Mouse (Mus musculus) megakaryocyte, embryonic 14.5 days (primary cell): ENCODE measurements around the gene Slc39a12. TPM values are rescaled to one million over a fixed set of nuclear protein-coding genes. Genes with fewer than 3 reads are reported as not detected.

ENCODE experiments used
- H3K27me3 ChIP-seq: replicated peaks from 2 replicates; pipeline ENCODE3; 2012; ENCODE audit warnings: inconsistent platforms
- H3K36me3 ChIP-seq: replicated peaks from 2 replicates; pipeline ENCODE3; 2012; ENCODE audit warnings: low read length, inconsistent platforms, mixed read lengths
- H3K4me1 ChIP-seq: 2 replicates; pipeline ENCODE4 v1.6.1; 2012; ENCODE audit warnings: inconsistent platforms
- H3K4me3 ChIP-seq: replicated peaks from 2 replicates; pipeline ENCODE3; 2012; ENCODE audit warnings: moderate library complexity, mild to moderate bottlenecking, inconsistent platforms
- H3K9me3 ChIP-seq: 2 replicates; pipeline ENCODE4 v1.6.1; 2012; ENCODE audit warnings: inconsistent platforms
- FLI1 ChIP-seq: IDR thresholded peaks from 2 replicates; pipeline ENCODE4 v1.6.1; 2012; ENCODE audit warnings: low read length, inconsistent platforms, mixed read lengths
- GATA1 ChIP-seq: IDR thresholded peaks from 3 replicates; pipeline ENCODE4 v1.6.1; 2012; ENCODE audit warnings: mixed read lengths, low read length, inconsistent platforms, borderline replicate concordance
- polyA plus RNA-seq: library from polyadenylated mRNA; stranded (reverse); fragments of >175 nt; gene quantifications from 2 replicates; pipeline ENCODE4 v1.2.3, GENCODE M21; 2012; ENCODE audit warnings: low replicate concordance; ENCODE audit not compliant: insufficient read depth

Slc39a12 gene
- polyA plus RNA-seq = not detected in 2 replicates

GRCm38 (mm10) chr2:14388162-14388561, at the start of gene Slc39a12:
Gene Slc39a12 (plus strand): TSS chr2:14388316.
- H3K36me3 ChIP-seq = no peaks in the 10 kb centered on the region
- no peak within 1 kb of the TSS for H3K4me3 ChIP-seq
- H3K27me3 ChIP-seq = no peaks in the 10 kb centered on the region
- no peaks in the 10 kb centered on the region for H3K9me3 ChIP-seq
- peaks cover 18% of the 10 kb centered on the region for H3K4me1 ChIP-seq
- no peak for TF ChIP-seq GATA1
- no peak for TF ChIP-seq FLI1

- Histone ChIP-seq H3K4me3 (no peak overlapping the region), H3K27me3 (no peaks in the 10 kb centered on the region), H3K9me3 (peaks cover 25% of the 10 kb centered on the region), H3K36me3 (peaks cover 27% of the 10 kb centered on the region), H3K4me1 (peaks cover 42% of the 10 kb centered on the region)
- TF ChIP-seq FLI1 (no peak), GATA1 (no peak)
Measured at GRCm38 (mm10) chr2:14341652-14342308, 46.3 kb upstream of the Slc39a12 start.

DNA sequence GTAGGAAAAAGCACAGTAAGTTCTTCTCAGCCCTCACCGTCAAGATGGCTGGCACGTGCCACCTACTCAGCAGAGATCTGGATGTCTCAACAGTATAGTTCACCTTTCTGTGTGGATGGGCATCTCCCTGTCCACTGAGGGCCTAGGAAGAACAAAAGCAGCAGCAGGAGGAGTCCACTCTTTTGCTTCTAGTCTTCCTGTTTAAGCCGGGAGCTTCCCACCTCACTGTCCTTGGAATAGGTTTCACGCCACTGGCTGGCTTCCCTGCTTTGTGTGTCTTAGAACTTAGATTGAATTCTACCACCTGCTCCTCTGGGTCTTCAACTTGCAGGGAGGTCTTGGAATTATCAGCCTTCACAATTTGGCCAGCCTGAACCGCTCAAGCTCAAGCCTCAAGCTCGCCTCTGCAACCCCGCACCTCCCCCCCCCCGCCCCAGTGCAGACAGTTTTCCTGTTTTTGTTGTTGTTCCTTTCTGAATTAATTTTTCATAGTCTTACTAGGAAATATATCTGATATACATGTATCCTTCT, 45.7 kb upstream of the Slc39a12 start:
- Histone ChIP-seq H3K36me3 (peaks cover 21% of the 10 kb centered on the region), H3K9me3 (peaks cover 21% of the 10 kb centered on the region), H3K4me1 (peaks cover 39% of the 10 kb centered on the region), H3K4me3 (no peak overlapping the region), H3K27me3 (no peaks in the 10 kb centered on the region)
- TF ChIP-seq GATA1 (no peak), FLI1 (no peak)

DNA sequence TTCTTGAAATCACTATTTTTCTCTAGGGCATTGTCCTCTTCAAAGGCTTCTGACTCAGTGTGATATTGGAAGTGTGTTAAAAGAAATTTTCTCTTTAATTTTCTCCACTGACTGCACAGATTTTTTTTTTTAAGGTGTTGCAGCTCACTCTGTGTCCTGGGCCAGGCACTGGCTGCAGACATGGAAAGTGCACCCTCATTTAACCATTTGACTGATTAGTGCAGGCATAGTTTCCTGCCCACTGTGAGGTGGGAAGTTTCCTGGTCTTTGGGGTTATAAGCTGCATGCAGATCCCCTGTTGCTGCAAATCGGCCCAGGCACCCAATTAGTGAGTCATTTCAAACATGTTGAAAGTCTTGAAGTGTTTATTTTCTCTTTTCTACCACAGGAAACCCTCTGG, 740 bp downstream of the Slc39a12 start:
- no peak overlapping the region for H3K4me3 ChIP-seq
- TF ChIP-seq GATA1 (no peak), FLI1 (no peak)
- H3K4me1 ChIP-seq = peaks cover 18% of the 10 kb centered on the region
- H3K27me3 ChIP-seq = no peaks in the 10 kb centered on the region
- H3K36me3 ChIP-seq = no peaks in the 10 kb centered on the region
- no peaks in the 10 kb centered on the region for H3K9me3 ChIP-seq

- Histone ChIP-seq H3K4me3 (no peak overlapping the region), H3K4me1 (peaks cover 18% of the 10 kb centered on the region), H3K9me3 (no peaks in the 10 kb centered on the region), H3K27me3 (no peaks in the 10 kb centered on the region), H3K36me3 (no peaks in the 10 kb centered on the region)
- TF ChIP-seq GATA1 (no peak), FLI1 (no peak)
Measured at GRCm38 (mm10) chr2:14390900-14391299, 2.8 kb downstream of the Slc39a12 start.

DNA sequence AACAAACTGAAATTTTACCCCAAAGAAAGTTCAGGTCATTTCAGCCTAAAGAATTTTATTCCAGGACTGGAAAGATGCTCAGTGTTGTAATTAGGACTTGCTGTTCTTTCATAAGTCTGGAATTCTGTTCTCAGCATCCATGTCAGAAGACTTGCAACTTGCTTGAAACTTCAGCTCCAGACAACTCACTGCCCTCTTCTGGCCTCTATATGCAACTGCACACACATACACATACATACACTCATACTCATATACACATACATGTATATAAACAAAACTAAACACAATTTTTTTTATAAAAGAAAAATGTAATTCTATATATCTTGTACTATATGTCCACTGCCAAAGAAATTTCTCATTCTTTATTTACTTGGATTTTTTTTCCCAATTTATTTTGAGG, 14.9 kb downstream of the Slc39a12 start:
- H3K9me3 ChIP-seq = no peaks in the 10 kb centered on the region
- no peak for TF ChIP-seq GATA1
- TF ChIP-seq FLI1 = no peak
- H3K27me3 ChIP-seq = no peaks in the 10 kb centered on the region
- H3K4me1 ChIP-seq = peaks cover 7% of the 10 kb centered on the region; the same call in 1 of the 2 replicates
- H3K4me3 ChIP-seq = no peak overlapping the region
- H3K36me3 ChIP-seq = no peaks in the 10 kb centered on the region

DNA sequence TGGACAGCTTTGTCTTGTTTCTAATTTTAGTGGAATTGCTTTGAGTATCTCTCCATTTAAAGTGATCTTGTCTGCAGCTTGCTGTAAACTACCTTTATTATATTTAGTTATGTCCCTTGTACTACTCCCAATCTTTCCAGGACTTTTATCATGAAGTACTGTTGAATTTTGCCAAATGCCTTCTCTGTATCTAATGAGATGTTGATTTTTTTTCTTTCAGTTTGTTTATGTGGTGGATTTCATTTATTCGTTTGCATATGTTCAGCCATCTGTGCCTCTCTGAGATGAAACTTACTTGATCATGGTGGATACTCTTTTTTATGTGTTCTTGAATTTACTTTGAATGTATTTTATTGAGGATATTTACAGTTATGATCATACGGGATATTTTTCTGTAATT, 40.9 kb downstream of the Slc39a12 start:
- TF ChIP-seq GATA1 (no peak), FLI1 (no peak)
- H3K4me3 ChIP-seq = no peak overlapping the region
- H3K4me1 ChIP-seq = peaks cover 8% of the 10 kb centered on the region; the same call in 1 of the 2 replicates
- H3K27me3 ChIP-seq = no peaks in the 10 kb centered on the region
- no peaks in the 10 kb centered on the region for H3K9me3 ChIP-seq
- H3K36me3 ChIP-seq = no peaks in the 10 kb centered on the region

- H3K9me3 ChIP-seq = peaks cover 18% of the 10 kb centered on the region
- TF ChIP-seq FLI1 (no peak), GATA1 (no peak)
- H3K36me3 ChIP-seq = peaks cover 6% of the 10 kb centered on the region
- no peaks in the 10 kb centered on the region for H3K27me3 ChIP-seq
- H3K4me1 ChIP-seq = peaks cover 10% of the 10 kb centered on the region
- H3K4me3 ChIP-seq = no peak overlapping the region
Measured at GRCm38 (mm10) chr2:14447322-14447721, 59.2 kb downstream of the Slc39a12 start.

DNA sequence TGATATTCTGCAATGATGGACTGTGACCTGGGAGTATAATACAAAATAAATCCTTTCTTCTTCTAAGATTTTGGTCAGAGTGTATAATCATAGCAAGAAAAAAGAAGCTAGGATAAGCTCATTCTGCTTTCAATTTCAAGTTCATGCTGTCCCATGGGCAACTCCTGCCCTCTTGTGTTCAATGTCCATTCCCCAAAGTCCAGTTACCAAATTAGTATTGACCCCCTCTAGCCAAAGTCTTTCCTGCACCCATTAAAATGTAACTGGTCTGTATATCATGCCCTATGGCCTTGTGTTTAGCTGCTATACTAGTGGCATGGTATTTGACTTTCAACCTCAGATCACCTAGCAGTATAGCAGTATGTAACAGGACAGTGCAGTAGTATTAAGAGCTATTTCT, 62.8 kb downstream of the Slc39a12 start:
- Histone ChIP-seq H3K36me3 (peaks cover 6% of the 10 kb centered on the region), H3K4me1 (peaks cover 10% of the 10 kb centered on the region), H3K27me3 (no peaks in the 10 kb centered on the region), H3K4me3 (no peak overlapping the region), H3K9me3 (peaks cover 6% of the 10 kb centered on the region)
- TF ChIP-seq FLI1 = no peak

GRCm38 (mm10) chr2:14454946-14455631, 67.0 kb downstream of the Slc39a12 start:
- no peak for TF ChIP-seq GATA1

More at GRCm38 (mm10) chr2:14454946-14455631, 67.0 kb downstream of the Slc39a12 start:
- Histone ChIP-seq H3K4me3 (no peak overlapping the region), H3K9me3 (0 out of 2 replicates have a peak, but pooled peaks cover 4% of the 10 kb centered on the region), H3K4me1 (peaks cover 7% of the 10 kb centered on the region), H3K36me3 (no peaks in the 10 kb centered on the region), H3K27me3 (no peaks in the 10 kb centered on the region)
